Mouse (Mus musculus): Measurements from ENCODE around the gene Zfand3. TPM values are rescaled to one million over a fixed set of nuclear protein-coding genes. Genes with fewer than 3 reads are reported as not detected.

Gene Zfand3
- polyA plus RNA-seq, 1 experiment from 2014 or later = 70.3 TPM

DNA sequence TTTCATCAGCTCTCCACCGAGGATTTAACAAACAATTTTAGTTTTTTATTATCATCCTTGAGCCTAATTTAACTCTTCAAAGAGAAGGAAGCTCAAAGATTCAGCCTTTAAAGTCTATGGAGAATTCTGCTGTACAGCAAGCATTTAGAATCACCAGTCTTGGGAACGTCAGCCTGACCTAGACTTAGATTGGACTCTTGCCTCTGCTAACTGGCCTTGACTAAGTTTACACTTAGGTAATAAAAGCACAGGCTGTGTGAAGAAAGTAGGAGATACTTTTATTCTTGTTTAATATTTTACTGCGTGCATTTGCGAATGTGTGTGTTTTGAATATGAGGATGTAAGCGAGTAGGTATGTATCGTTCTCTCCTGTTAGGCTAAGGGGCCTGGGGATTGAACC lies 131.4 kb downstream of the Zfand3 start:
- H3K27ac ChIP-seq = no peak overlapping the region
- H3K36me3 ChIP-seq = peaks cover 15% of the 10 kb centered on the region
- ATAC-seq (ENCODE audit: insufficient number of reproducible peaks, insufficient read depth, low FRiP score, low TSS enrichment) = no peak
- no peaks in the 10 kb centered on the region for H3K9me3 ChIP-seq
- H3K4me3 ChIP-seq = no peak overlapping the region
- H3K4me2 ChIP-seq (replicated peaks) = no peak overlapping the region
- H3K27me3 ChIP-seq = no peaks in the 10 kb centered on the region
- no peak overlapping the region for H3K9ac ChIP-seq
- H3K4me1 ChIP-seq = peaks cover 5% of the 10 kb centered on the region; the same call in 1 of the 2 replicates
- WGBS = 93% methylated on average over 6 of the region's 6 CpGs

GRCm38 (mm10) chr17:30136684-30137083 lies 132.2 kb downstream of the Zfand3 start:
- no peak overlapping the region for H3K4me3 ChIP-seq
- no peak overlapping the region for H3K9ac ChIP-seq
- peaks cover 15% of the 10 kb centered on the region for H3K36me3 ChIP-seq
- no peaks in the 10 kb centered on the region for H3K27me3 ChIP-seq
- H3K9me3 ChIP-seq = no peaks in the 10 kb centered on the region
- WGBS = 97% methylated on average over 5 of the region's 5 CpGs
- no peak overlapping the region for H3K4me2 ChIP-seq (replicated peaks)
- H3K4me1 ChIP-seq = 0 out of 2 replicates have a peak, but pooled peaks cover 3% of the 10 kb centered on the region
- ATAC-seq (ENCODE audit: insufficient number of reproducible peaks, insufficient read depth, low FRiP score, low TSS enrichment) = no peak
- no peak overlapping the region for H3K27ac ChIP-seq

- no peak overlapping the region for H3K9ac ChIP-seq
- no peak for ATAC-seq (ENCODE audit: insufficient number of reproducible peaks, insufficient read depth, low FRiP score, low TSS enrichment)
- H3K9me3 ChIP-seq = no peaks in the 10 kb centered on the region
- 0 out of 2 replicates have a peak, but pooled peaks cover 3% of the 10 kb centered on the region for H3K4me1 ChIP-seq
- WGBS = 83% methylated on average over 4 of the region's 4 CpGs
- no peaks in the 10 kb centered on the region for H3K27me3 ChIP-seq
- H3K4me3 ChIP-seq = no peak overlapping the region
- H3K27ac ChIP-seq = no peak overlapping the region
- peaks cover 15% of the 10 kb centered on the region for H3K36me3 ChIP-seq
- no peak overlapping the region for H3K4me2 ChIP-seq (replicated peaks)
Measured at GRCm38 (mm10) chr17:30137115-30137514, 132.6 kb downstream of the Zfand3 start.

GRCm38 (mm10) chr17:30144114-30144513 lies 139.6 kb downstream of the Zfand3 start:
- WGBS = 78% methylated on average over 6 of the region's 6 CpGs
- no peak overlapping the region for H3K4me2 ChIP-seq (replicated peaks)
- no peaks in the 10 kb centered on the region for H3K36me3 ChIP-seq
- no peaks in the 10 kb centered on the region for H3K27me3 ChIP-seq
- 0 out of 2 replicates have a peak, but pooled peaks cover 6% of the 10 kb centered on the region for H3K4me1 ChIP-seq
- no peak overlapping the region for H3K4me3 ChIP-seq
- no peak overlapping the region for H3K27ac ChIP-seq
- ATAC-seq (ENCODE audit: insufficient number of reproducible peaks, insufficient read depth, low FRiP score, low TSS enrichment) = no peak
- H3K9ac ChIP-seq = no peak overlapping the region
- no peaks in the 10 kb centered on the region for H3K9me3 ChIP-seq

GRCm38 (mm10) chr17:30145596-30146149 lies 141.1 kb downstream of the Zfand3 start:
- no peak overlapping the region for H3K27ac ChIP-seq
- H3K4me1 ChIP-seq = 0 out of 2 replicates have a peak, but pooled peaks cover 6% of the 10 kb centered on the region
- WGBS = 70% methylated on average over 10 of the region's 10 CpGs
- H3K27me3 ChIP-seq = no peaks in the 10 kb centered on the region
- no peaks in the 10 kb centered on the region for H3K9me3 ChIP-seq
- H3K4me3 ChIP-seq = no peak overlapping the region
- H3K9ac ChIP-seq = no peak overlapping the region
- no peak overlapping the region for H3K4me2 ChIP-seq (replicated peaks)
- no peak for ATAC-seq (ENCODE audit: insufficient number of reproducible peaks, insufficient read depth, low FRiP score, low TSS enrichment)
- no peaks in the 10 kb centered on the region for H3K36me3 ChIP-seq

- Histone ChIP-seq H3K27ac (no peak overlapping the region), H3K27me3 (no peaks in the 10 kb centered on the region), H3K4me2 (replicated peaks) (no peak overlapping the region), H3K36me3 (no peaks in the 10 kb centered on the region), H3K4me1 (0 out of 2 replicates have a peak, but pooled peaks cover 6% of the 10 kb centered on the region), H3K9me3 (no peaks in the 10 kb centered on the region), H3K4me3 (no peak overlapping the region), H3K9ac (no peak overlapping the region)
- ATAC-seq (ENCODE audit: insufficient number of reproducible peaks, insufficient read depth, low FRiP score, low TSS enrichment) = no peak
- WGBS = 89% methylated on average over 7 of the region's 7 CpGs
Measured at GRCm38 (mm10) chr17:30146555-30146954, 142.0 kb downstream of the Zfand3 start.

GRCm38 (mm10) chr17:30147897-30148296 lies 143.4 kb downstream of the Zfand3 start:
- WGBS = 73% methylated on average over 1 of the region's 1 CpGs
- Histone ChIP-seq H3K4me1 (0 out of 2 replicates have a peak, but pooled peaks cover 6% of the 10 kb centered on the region), H3K27me3 (no peaks in the 10 kb centered on the region), H3K36me3 (no peaks in the 10 kb centered on the region), H3K4me3 (no peak overlapping the region), H3K9ac (no peak overlapping the region), H3K4me2 (replicated peaks) (no peak overlapping the region), H3K27ac (no peak overlapping the region), H3K9me3 (no peaks in the 10 kb centered on the region)
- no peak for ATAC-seq (ENCODE audit: insufficient number of reproducible peaks, insufficient read depth, low FRiP score, low TSS enrichment)

DNA sequence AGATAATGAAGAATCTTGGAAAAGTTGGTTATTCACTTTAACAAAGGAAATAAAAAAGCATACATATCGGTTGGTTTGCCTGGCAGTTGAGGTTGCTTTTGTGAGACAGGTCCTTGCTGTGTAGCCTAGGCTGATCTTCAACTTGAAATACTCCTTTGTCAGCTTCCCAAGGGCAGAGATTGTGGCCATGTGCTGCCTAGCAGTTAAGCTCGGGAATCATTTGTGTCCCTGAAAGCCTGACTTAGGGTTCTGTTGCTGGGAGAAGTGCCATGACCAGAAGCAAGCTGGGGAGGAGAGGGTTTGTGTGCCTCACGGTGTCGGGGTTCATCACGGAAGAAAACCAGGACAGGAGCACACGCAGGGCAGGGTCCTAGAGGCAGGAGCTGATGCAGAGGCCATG lies 143.8 kb downstream of the Zfand3 start:
- H3K9me3 ChIP-seq = no peaks in the 10 kb centered on the region
- 76% methylated on average over 6 of the region's 6 CpGs for WGBS
- no peak overlapping the region for H3K4me2 ChIP-seq (replicated peaks)
- no peaks in the 10 kb centered on the region for H3K27me3 ChIP-seq
- no peak overlapping the region for H3K9ac ChIP-seq
- ATAC-seq (ENCODE audit: insufficient number of reproducible peaks, insufficient read depth, low FRiP score, low TSS enrichment) = no peak
- no peak overlapping the region for H3K4me3 ChIP-seq
- no peak overlapping the region for H3K27ac ChIP-seq
- 0 out of 2 replicates have a peak, but pooled peaks cover 4% of the 10 kb centered on the region for H3K4me1 ChIP-seq
- no peaks in the 10 kb centered on the region for H3K36me3 ChIP-seq

DNA sequence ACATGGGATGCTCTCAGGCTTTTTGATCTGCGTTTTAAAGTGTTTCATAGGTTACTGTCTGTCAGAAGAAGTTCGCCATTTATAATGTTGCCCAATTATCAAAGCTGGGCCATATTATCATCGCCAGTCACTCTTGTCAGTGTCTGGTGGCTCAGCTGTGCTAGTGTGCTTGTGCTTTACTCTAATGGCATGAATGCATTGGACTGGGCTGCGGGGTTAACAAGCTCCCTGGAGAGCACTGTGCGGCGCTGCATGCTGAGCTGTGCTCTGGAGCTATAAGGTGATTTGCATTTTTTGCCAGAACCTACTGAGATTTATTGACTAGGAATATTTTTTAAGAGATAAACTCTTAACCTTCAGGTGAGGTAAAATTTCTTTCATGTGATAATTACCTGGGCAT lies 145.4 kb downstream of the Zfand3 start:
- Histone ChIP-seq H3K27ac (no peak overlapping the region), H3K9me3 (no peaks in the 10 kb centered on the region), H3K27me3 (no peaks in the 10 kb centered on the region), H3K9ac (no peak overlapping the region), H3K4me1 (peaks cover 10% of the 10 kb centered on the region; the same call in 1 of the 2 replicates), H3K4me2 (replicated peaks) (no peak overlapping the region), H3K36me3 (no peaks in the 10 kb centered on the region), H3K4me3 (no peak overlapping the region)
- 83% methylated on average over 6 of the region's 6 CpGs for WGBS
- ATAC-seq (ENCODE audit: insufficient number of reproducible peaks, insufficient read depth, low FRiP score, low TSS enrichment) = no peak

- H3K9ac ChIP-seq = no peak overlapping the region
- H3K36me3 ChIP-seq = no peaks in the 10 kb centered on the region
- peaks cover 11% of the 10 kb centered on the region; the same call in 1 of the 2 replicates for H3K4me1 ChIP-seq
- H3K4me2 ChIP-seq (replicated peaks) = no peak overlapping the region
- ATAC-seq (ENCODE audit: insufficient number of reproducible peaks, insufficient read depth, low FRiP score, low TSS enrichment) = no peak
- H3K9me3 ChIP-seq = no peaks in the 10 kb centered on the region
- no peak overlapping the region for H3K27ac ChIP-seq
- no peaks in the 10 kb centered on the region for H3K27me3 ChIP-seq
- no peak overlapping the region for H3K4me3 ChIP-seq
- WGBS = 46% methylated on average over 4 of the region's 4 CpGs
Measured at GRCm38 (mm10) chr17:30154144-30154543, 149.6 kb downstream of the Zfand3 start.

GRCm38 (mm10) chr17:30154861-30155260 lies 150.3 kb downstream of the Zfand3 start:
- Histone ChIP-seq H3K27ac (no peak overlapping the region), H3K36me3 (no peaks in the 10 kb centered on the region), H3K4me1 (peaks cover 11% of the 10 kb centered on the region; the same call in 1 of the 2 replicates), H3K4me3 (no peak overlapping the region), H3K9ac (no peak overlapping the region), H3K27me3 (no peaks in the 10 kb centered on the region), H3K9me3 (no peaks in the 10 kb centered on the region), H3K4me2 (replicated peaks) (no peak overlapping the region)
- WGBS = 65% methylated on average over 1 of the region's 1 CpGs
- no peak for ATAC-seq (ENCODE audit: insufficient number of reproducible peaks, insufficient read depth, low FRiP score, low TSS enrichment)

DNA sequence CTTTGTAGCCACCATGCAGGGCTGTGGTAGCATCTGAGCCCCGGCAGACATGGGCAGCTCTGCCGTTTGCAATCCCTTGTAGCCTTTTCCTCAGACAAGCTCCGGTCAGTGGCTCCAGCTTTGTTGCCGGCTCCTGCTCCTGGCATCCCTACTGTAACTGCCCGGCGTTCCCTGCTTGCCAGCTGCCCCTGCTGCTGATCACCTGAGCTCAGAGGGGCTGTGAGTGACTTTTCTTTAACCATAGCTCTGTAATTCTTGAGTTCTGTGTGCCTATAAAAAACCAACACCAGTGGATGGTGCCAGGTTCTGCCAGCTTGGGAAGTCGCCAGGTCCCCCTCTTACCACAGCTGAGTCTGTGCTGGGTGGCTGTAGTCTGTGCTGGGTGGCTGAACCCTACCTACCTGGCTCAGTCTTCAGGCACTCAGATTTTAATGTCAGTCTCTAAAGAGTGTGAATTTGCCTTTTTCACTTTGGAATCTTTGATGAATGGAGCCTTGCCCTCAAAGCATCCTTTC lies 150.9 kb downstream of the Zfand3 start:
- ATAC-seq (ENCODE audit: insufficient number of reproducible peaks, insufficient read depth, low FRiP score, low TSS enrichment) = no peak
- H3K36me3 ChIP-seq = no peaks in the 10 kb centered on the region
- H3K4me3 ChIP-seq = no peak overlapping the region
- H3K4me1 ChIP-seq = peaks cover 11% of the 10 kb centered on the region; the same call in 1 of the 2 replicates
- 0 out of 2 replicates have a peak overlapping the region, but pooled peaks have one; percentile 10 for H3K9ac ChIP-seq
- no peaks in the 10 kb centered on the region for H3K9me3 ChIP-seq
- no peak overlapping the region for H3K27ac ChIP-seq
- WGBS = 78% methylated on average over 7 of the region's 7 CpGs
- H3K4me2 ChIP-seq (replicated peaks) = no peak overlapping the region
- no peaks in the 10 kb centered on the region for H3K27me3 ChIP-seq
